Mouse (Mus musculus): ENCODE data around the gene Vmn1r219.
"Not testable (repeated sequence)": the region's sequence is repeated elsewhere in the genome, so short reads cannot be mapped to it uniquely, and the experiment has no call there.

Gene Vmn1r219

GRCm38 (mm10) chr13:23159012-23159411 is at the start of gene Vmn1r219:
Vmn1r219 (plus strand) TSS chr13:23159312.
- DNase-seq = no peak

GRCm38 (mm10) chr13:23118126-23118525 is 41.0 kb upstream of the Vmn1r219 start, which contains the start of gene Vmn1r217:
Vmn1r217 (minus strand) TSS chr13:23118226.
- DNase-seq = not testable (repeated sequence)

- no peak for DNase-seq
Observed at GRCm38 (mm10) chr13:23120611-23121010, 38.5 kb upstream of the Vmn1r219 start.

GRCm38 (mm10) chr13:23133099-23133498 is 26.0 kb upstream of the Vmn1r219 start, which contains the start of gene Vmn1r218:
Vmn1r218 (plus strand) TSS chr13:23133155.
- DNase-seq = no peak

GRCm38 (mm10) chr13:23133501-23133900 is 25.6 kb upstream of the Vmn1r219 start:
- no peak for DNase-seq

- no peak for DNase-seq
Observed at GRCm38 (mm10) chr13:23138880-23139279, 20.2 kb upstream of the Vmn1r219 start.

- peak in 1 of 2 experiments; percentile 27 for DNase-seq
Observed at GRCm38 (mm10) chr13:23157848-23158247, 1.3 kb upstream of the Vmn1r219 start.

GRCm38 (mm10) chr13:23166471-23166870 is 7.4 kb downstream of the Vmn1r219 start:
- DNase-seq = not testable (repeated sequence)

- no peak for DNase-seq
Observed at GRCm38 (mm10) chr13:23187875-23188274, 28.8 kb downstream of the Vmn1r219 start, which contains the start of gene Vmn1r220. Vmn1r220 (minus strand) TSS chr13:23187975.

GRCm38 (mm10) chr13:23203885-23204284 is 44.8 kb downstream of the Vmn1r219 start:
- not testable (repeated sequence) for DNase-seq

GRCm38 (mm10) chr13:23213827-23214226 is 54.7 kb downstream of the Vmn1r219 start, which contains the start of gene Vmn1r221:
Vmn1r221 (plus strand) TSS chr13:23214127.
- DNase-seq = not testable (repeated sequence)

Data from lung, postnatal 4 days (tissue).